Mouse (Mus musculus): ENCODE measurements at regions not wholly inside any gene's neighbourhood (a gene's known extent, or its start where the extent isn't known, plus 50 kb on each side); places are given as distances from the start of the nearest gene placed in this dataset.

GRCm38 (mm10) chr15:74330131-74330530 is 306.0 kb downstream of the Mroh4 start:
- TF ChIP-seq POLR2A (IDR thresholded peaks at IDR 0.05; ENCODE audit: low read depth, low read length) (no peak), CTCF (IDR thresholded peaks at IDR 0.05; ENCODE audit: extremely low read depth, insufficient read length, insufficient replicate concordance, low read depth, low read length) (no peak)

Data from small intestine, adult 2 months (tissue).